Mouse (Mus musculus): ENCODE results near the gene Nhp2. TPM values are rescaled to one million over a fixed set of nuclear protein-coding genes. Genes with fewer than 3 reads are reported as not detected.
"Not testable (repeated sequence)": the region's sequence is repeated elsewhere in the genome, so short reads cannot be mapped to it uniquely, and the experiment has no call there.

Gene Nhp2
- polyA plus RNA-seq, 1 experiment: 66.5 TPM

DNA sequence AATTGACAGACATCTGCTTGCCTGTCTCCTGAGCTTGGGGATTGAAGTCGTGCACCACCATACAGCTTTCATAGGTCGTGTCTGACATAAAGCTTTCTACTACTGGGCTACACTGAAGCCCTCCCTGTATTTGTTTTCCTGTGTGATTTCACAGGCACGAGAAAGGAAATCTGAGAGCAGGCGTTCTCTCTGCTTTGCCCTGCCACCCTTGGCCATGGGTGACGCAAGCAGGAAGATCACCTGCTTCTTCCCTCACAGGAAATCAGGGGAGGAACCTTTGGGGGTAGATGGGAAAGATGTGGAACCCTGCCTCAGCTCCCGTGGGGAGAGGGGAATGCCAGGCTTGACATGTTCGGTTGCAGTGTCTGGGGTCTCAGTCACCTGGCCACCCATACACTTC is 38.8 kb downstream of the Nhp2 start:
- DNase-seq (ENCODE audit: low read depth): no peak

DNA sequence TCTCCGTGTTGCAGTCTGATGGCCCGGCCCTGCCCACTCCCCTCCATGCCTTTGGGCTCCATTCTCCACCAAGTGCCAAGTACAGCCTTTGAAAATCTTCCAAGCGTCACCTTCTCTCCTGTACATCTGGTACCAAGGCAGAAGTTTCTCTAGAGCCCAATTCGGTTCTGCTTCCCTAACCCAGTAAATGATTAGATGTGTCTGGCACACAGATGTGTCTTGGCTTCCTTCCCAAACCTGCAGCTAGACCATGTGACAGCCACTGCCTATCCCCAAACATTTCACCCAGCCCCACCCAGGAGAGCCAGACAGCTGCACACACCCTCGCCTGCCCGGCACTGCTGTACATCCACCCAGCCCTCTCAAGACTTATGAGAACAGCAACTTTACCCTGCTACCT is 39.2 kb downstream of the Nhp2 start:
- no peak for DNase-seq (ENCODE audit: low read depth)

GRCm38 (mm10) chr11:51661867-51662365 is 42.4 kb downstream of the Nhp2 start:
- no peak for DNase-seq (ENCODE audit: low read depth)

DNA sequence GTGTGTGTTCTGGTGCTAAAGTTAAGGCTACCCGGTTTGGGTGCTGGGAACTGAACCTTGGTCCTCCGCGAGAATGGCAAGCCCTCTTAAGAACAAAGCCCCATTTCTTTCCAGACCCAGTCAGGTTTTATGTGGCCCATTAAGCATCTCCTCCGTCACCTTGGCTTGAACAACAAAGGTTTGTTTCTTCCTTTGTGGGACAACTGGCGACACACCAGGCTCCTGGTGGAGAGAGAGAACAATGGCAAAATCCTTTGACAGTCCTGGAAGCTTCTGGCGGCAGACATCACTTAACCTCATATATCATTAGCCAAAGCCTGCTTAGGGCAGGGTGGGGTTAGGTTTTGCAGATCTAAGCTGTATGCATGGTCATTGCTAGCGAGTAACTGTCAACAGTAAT is 43.1 kb downstream of the Nhp2 start:
- no peak for DNase-seq (ENCODE audit: low read depth)

DNA sequence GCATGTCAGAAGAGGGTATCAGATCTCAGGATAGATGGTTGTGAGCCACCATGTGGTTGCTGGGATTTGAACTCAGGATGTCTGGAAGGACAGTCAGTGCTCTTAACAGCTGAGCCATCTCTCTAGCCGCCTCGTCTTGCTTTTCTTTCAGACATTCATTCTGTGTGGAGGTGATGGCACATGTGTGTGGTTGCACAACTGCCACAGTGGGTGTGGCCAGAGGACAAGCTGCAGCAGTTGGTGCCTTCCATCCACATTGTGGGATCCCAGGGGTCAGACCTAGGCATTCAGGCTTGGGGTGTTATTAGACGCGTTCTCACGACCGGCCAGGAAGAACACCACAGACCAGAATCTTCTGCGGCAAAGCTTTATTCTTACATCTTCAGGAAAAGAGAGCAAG is 45.2 kb downstream of the Nhp2 start:
- DNase-seq (ENCODE audit: low read depth): not testable (repeated sequence)

DNA sequence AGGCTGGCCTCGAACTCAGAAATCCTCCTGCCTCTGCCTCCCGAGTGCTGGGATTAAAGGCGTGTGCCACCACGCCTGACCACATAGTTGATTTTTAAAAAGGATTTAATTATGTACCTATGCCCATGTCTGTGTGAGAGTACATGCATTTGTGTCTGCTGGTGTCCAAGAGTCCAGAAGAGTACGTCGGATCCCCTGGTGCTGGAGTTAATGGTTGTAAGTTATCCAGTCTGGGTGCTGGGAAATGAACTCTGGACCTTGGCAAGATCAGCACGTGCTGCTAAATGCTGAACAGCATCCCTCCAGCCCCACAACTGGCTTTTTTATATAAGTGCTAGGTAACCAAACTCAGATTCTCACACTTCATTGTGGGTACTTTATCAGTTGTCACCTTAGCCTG is 51.3 kb downstream of the Nhp2 start:
- DNase-seq (ENCODE audit: low read depth): no peak

DNA sequence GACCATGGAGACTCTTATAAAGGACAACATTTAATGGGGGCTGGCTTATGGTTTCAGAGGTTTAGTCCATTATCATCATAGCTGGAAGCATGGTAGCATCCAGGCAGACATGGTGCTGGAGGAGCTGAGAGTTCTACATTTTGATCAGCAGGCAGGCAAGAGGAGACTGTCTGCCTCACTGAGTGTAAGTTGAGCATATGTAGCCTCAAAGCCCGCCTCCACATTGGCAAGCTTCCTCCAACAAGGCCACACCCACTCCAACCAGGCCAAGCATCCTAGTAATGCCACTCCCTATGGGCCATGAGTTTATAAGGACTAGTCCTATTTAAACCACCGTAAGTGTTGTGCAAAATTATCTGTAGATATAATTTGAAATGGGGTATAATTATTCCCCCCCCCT is 51.8 kb downstream of the Nhp2 start:
- DNase-seq (ENCODE audit: low read depth): no peak

- peak; percentile 88 for DNase-seq (ENCODE audit: low read depth)
These were observed 53.8 kb downstream of the Nhp2 start for GRCm38 (mm10) chr11:51673291-51673690.

Other genes with a start within 250 kb of the Nhp2 start
- 25.6 and 28.9 TPM in 2 replicates for gene Phykpl, start 35.0 kb upstream of the Nhp2 start, polyA plus RNA-seq (2012; rRNA removed)
- 113 and 206 TPM in 2 replicates for gene Hnrnpab, start 12.9 kb upstream of the Nhp2 start, polyA plus RNA-seq (2012; rRNA removed)
- gene Rmnd5b, start 16.2 kb downstream of the Nhp2 start, polyA plus RNA-seq (2012; rRNA removed): 74.5 and 88.8 TPM in 2 replicates
- 25.4 and 25.7 TPM in 2 replicates for gene N4bp3, start 31.1 kb downstream of the Nhp2 start, polyA plus RNA-seq (2012; rRNA removed)
- gene D930048N14Rik, start 31.2 kb downstream of the Nhp2 start, polyA plus RNA-seq (2012; rRNA removed): 27.3 and 30.4 TPM in 2 replicates
- gene 0610009B22Rik, start 69.1 kb downstream of the Nhp2 start, polyA plus RNA-seq (2012; rRNA removed): 24.3 and 28.6 TPM in 2 replicates
- 12.9 and 19.1 TPM in 2 replicates for gene Sec24a, start 143.9 kb downstream of the Nhp2 start, polyA plus RNA-seq (2012; rRNA removed)
- 40.5 and 42.1 TPM in 2 replicates for gene Sar1b, start 144.0 kb downstream of the Nhp2 start, polyA plus RNA-seq (2012; rRNA removed)
- 13.3 and 17.3 TPM in 2 replicates for gene Jade2, start 237.9 kb downstream of the Nhp2 start, polyA plus RNA-seq (2012; rRNA removed)